9 mouse cellular contexts compared by ENCODE assay signal in genomic region chr9:99630528-99631125, GRCm38 (mm10). TPM values are rescaled to one million over a fixed set of nuclear protein-coding genes. Genes with fewer than 3 reads are reported as not detected.
A peak's percentile ranks its signal among the peaks of the same experiment; 100 is the strongest.
DNase-seq lines count a peak whose midpoint lies in the region; TF ChIP-seq lines count a peak whose summit lies in the region.
"Had no signal": no experiment of that assay in that cellular context is flagged by ENCODE, and none has a peak within 500 bp of the region (broad histone marks: within the 10 kb centered on the region; RNA-seq: fewer than 3 reads in every experiment).

No protein-coding gene starts in this region.

- peak overlapping the region; percentile 81 for H3K4me3 ChIP-seq in olfactory bulb, adult 2 months (ENCODE audit: insufficient read depth, low read depth, low read length)

- peaks cover 22% of the 10 kb centered on the region for H3K4me1 ChIP-seq in olfactory bulb, adult 2 months (ENCODE audit: control insufficient read depth, insufficient read depth, low read length)

- peak overlapping the region; percentile 95 for H3K27ac ChIP-seq in olfactory bulb, adult 2 months (ENCODE audit: insufficient read depth, low read depth, low read length)
- H3K27ac ChIP-seq: macrophage had no signal

- no peak for TF ChIP-seq CTCF in olfactory bulb, adult 2 months (IDR thresholded peaks at IDR 0.05; ENCODE audit: insufficient read depth, low read depth, low read length)

- peak; percentile 11 to 14 for DNase-seq in cerebellum, postnatal 10 days
- no peak for DNase-seq in cerebellum, adult 11-12 months
- DNase-seq in right cerebral cortex, adult 2 months (ENCODE audit: low spot score in 2 of 2): peak; percentile 11 to 17
- DNase-seq in right cerebral cortex, postnatal 25 days: no peak
- DNase-seq in layer of hippocampus, postnatal 14 days (ENCODE audit: low spot score in 2 of 2): peak; percentile 21 to 58
- DNase-seq in spleen, postnatal 10 days (ENCODE audit: low spot score in 2 of 2): no peak
- DNase-seq in thymus, postnatal 36 days: no peak

- 48% methylated on average over 9 of the region's 9 CpGs for WGBS in olfactory bulb, adult 2 months

- no peak for TF ChIP-seq POLR2A in olfactory bulb, adult 2 months (IDR thresholded peaks at IDR 0.05; ENCODE audit: insufficient read depth, low read depth, low read length)

RNA-seq across cellular contexts. Expression of gene Dzip1l, which starts 1.3 kb away (rescaled TPM):
- 10 to 100 TPM; 24.7 to 29.2 TPM for total RNA-seq in layer of hippocampus, postnatal 14 days (2021)
- polyA plus RNA-seq in olfactory bulb, adult 2 months (2012; ENCODE audit: insufficient read depth, insufficient read length, low replicate concordance, missing spikeins): not detected in 2 replicates
- polyA plus RNA-seq: macrophage had no signal

RNA-seq across cellular contexts. Expression of gene A4gnt, which starts 18.3 kb away (rescaled TPM):
- not detected for total RNA-seq in layer of hippocampus, postnatal 14 days (2021)
- polyA plus RNA-seq in olfactory bulb, adult 2 months (2012; ENCODE audit: insufficient read depth, insufficient read length, low replicate concordance, missing spikeins): not detected in 2 replicates
- polyA plus RNA-seq: macrophage had no signal

RNA-seq across cellular contexts. Expression of gene Dbr1, which starts 55.0 kb away (rescaled TPM):
- 10 to 100 TPM; 10.4 to 13.5 TPM for total RNA-seq in layer of hippocampus, postnatal 14 days (2021)
- not detected in 2 replicates for polyA plus RNA-seq in olfactory bulb, adult 2 months (2012; ENCODE audit: insufficient read depth, insufficient read length, low replicate concordance, missing spikeins)

Comparison
In these comparisons a context has a peak if more than half of its experiments do, and no peak if none do; other contexts are left out.
1. DNase-seq: peak in cerebellum, postnatal 10 days (2 of 2), right cerebral cortex, adult 2 months (2 of 2) and layer of hippocampus, postnatal 14 days (2 of 2); none in cerebellum, adult 11-12 months (single experiment), right cerebral cortex, postnatal 25 days (single experiment), spleen, postnatal 10 days (0 of 2) and thymus, postnatal 36 days (0 of 2).